Mouse (Mus musculus): ENCODE measurements around the gene Bckdhb. TPM values are rescaled to one million over a fixed set of nuclear protein-coding genes. Genes with fewer than 3 reads are reported as not detected.

Gene Bckdhb
- polyA plus RNA-seq, 1 experiment from 2014 or later: 32.0 TPM

Other genes starting within 250 kb of the Bckdhb start
- gene Elovl4, start 118.9 kb upstream of the Bckdhb start, polyA plus RNA-seq (2015; fragmentation: Nextera tagmentation; extraction: Ambion mirVana): 121 and 130 TPM in 2 replicates
- gene Ttk, start 90.5 kb upstream of the Bckdhb start, polyA plus RNA-seq (2015; fragmentation: Nextera tagmentation; extraction: Ambion mirVana): 3.2 and 4.0 TPM in 2 replicates

All from midbrain, embryonic 16.5 days (tissue).